Mouse (Mus musculus): Measurements from ENCODE around the gene Zfp687. TPM values are rescaled to one million over a fixed set of nuclear protein-coding genes. Genes with fewer than 3 reads are reported as not detected.

Zfp687 gene
- polyA plus RNA-seq, 1 experiment from 2014 or later: 29.7 TPM

DNA sequence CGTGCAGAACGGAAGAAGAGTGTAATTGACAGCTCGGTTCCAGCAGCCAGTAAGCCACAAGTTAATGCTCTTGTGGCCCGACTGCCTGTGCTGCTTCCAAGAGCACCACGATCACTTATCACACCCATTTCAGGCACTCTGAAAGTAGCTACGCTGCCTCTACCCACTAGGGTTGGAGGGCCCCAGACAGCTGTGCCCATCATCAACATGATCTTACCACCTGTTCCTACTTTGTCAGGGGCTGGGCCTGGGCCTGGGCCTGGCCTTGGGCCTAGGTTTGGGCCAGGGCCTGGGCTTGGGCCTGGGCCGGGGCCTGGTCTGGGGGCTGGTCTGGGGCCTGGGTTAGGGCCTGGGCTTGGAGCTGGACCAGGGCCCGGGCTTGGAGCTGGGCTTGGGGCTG is 57.0 kb downstream of the Zfp687 start:
- Histone ChIP-seq H3K9ac (ENCODE audit: low read length) (no peak overlapping the region), H3K4me3 (ENCODE audit: low read depth, low read length) (no peak overlapping the region), H3K27ac (ENCODE audit: low read depth, low read length) (no peak overlapping the region), H3K4me2 (no peak overlapping the region), H3K36me3 (ENCODE audit: control insufficient read depth, insufficient read depth, low read length) (peaks cover 8% of the 10 kb centered on the region; the same call in 1 of the 2 replicates), H3K4me1 (ENCODE audit: control insufficient read depth, insufficient read depth, low read length) (peaks cover 8% of the 10 kb centered on the region), H3K9me3 (ENCODE audit: control insufficient read depth, low read length) (no peaks in the 10 kb centered on the region), H3K27me3 (ENCODE audit: control insufficient read depth, insufficient read depth, low read length) (no peaks in the 10 kb centered on the region)
- no peak for ATAC-seq (ENCODE audit: low FRiP score)
- no peak for DNase-seq (ENCODE audit: low spot score, missing footprints)
- WGBS: 88% methylated on average over 8 of the region's 8 CpGs

Small RNAs within 50 kb of the gene (microRNA-seq; reads per million reads assigned to microRNA genes)
- gene Mir7013: 0.76 reads per million

Other genes with a start within 250 kb of the Zfp687 start
- gene Cgn, start 229.0 kb downstream of the Zfp687 start, polyA plus RNA-seq (2014; fragmentation: Nextera tagmentation; extraction: Ambion mirVana): 2.3 and 2.9 TPM in 2 replicates
- gene Pogz, start 177.9 kb downstream of the Zfp687 start, polyA plus RNA-seq (2014; fragmentation: Nextera tagmentation; extraction: Ambion mirVana): 24.1 and 24.2 TPM in 2 replicates
- gene Psmb4, start 128.5 kb downstream of the Zfp687 start, polyA plus RNA-seq (2014; fragmentation: Nextera tagmentation; extraction: Ambion mirVana): 339 and 371 TPM in 2 replicates
- 3.6 and 4.7 TPM in 2 replicates for gene Selenbp1, start 82.4 kb downstream of the Zfp687 start, polyA plus RNA-seq (2014; fragmentation: Nextera tagmentation; extraction: Ambion mirVana)
- gene Rfx5, start 61.4 kb downstream of the Zfp687 start, polyA plus RNA-seq (2014; fragmentation: Nextera tagmentation; extraction: Ambion mirVana): 5.9 and 6.8 TPM in 2 replicates
- gene Pi4kb, start 40.7 kb downstream of the Zfp687 start, polyA plus RNA-seq (2014; fragmentation: Nextera tagmentation; extraction: Ambion mirVana): 20.2 and 21.2 TPM in 2 replicates
- 300 and 316 TPM in 2 replicates for gene Psmd4, start 27.2 kb upstream of the Zfp687 start, polyA plus RNA-seq (2014; fragmentation: Nextera tagmentation; extraction: Ambion mirVana)
- 13.2 and 15.1 TPM in 2 replicates for gene Pip5k1a, start 91.5 kb upstream of the Zfp687 start, polyA plus RNA-seq (2014; fragmentation: Nextera tagmentation; extraction: Ambion mirVana)
- 221 and 238 TPM in 2 replicates for gene Vps72, start 95.6 kb upstream of the Zfp687 start, polyA plus RNA-seq (2014; fragmentation: Nextera tagmentation; extraction: Ambion mirVana)
- 0.97 TPM in 1 of 2 replicates, not detected in the other for gene Tmod4, start 109.0 kb upstream of the Zfp687 start, polyA plus RNA-seq (2014; fragmentation: Nextera tagmentation; extraction: Ambion mirVana)
- 84.9 and 86.3 TPM in 2 replicates for gene Scnm1, start 118.6 kb upstream of the Zfp687 start, polyA plus RNA-seq (2014; fragmentation: Nextera tagmentation; extraction: Ambion mirVana)
- gene Lysmd1, start 118.6 kb upstream of the Zfp687 start, polyA plus RNA-seq (2014; fragmentation: Nextera tagmentation; extraction: Ambion mirVana): 16.1 and 17.4 TPM in 2 replicates
- 2.2 and 2.9 TPM in 2 replicates for gene Tnfaip8l2, start 126.9 kb upstream of the Zfp687 start, polyA plus RNA-seq (2014; fragmentation: Nextera tagmentation; extraction: Ambion mirVana)
- gene Sema6c, start 145.0 kb upstream of the Zfp687 start, polyA plus RNA-seq (2014; fragmentation: Nextera tagmentation; extraction: Ambion mirVana): 14.1 and 17.8 TPM in 2 replicates
- 6.0 and 6.9 TPM in 2 replicates for gene Gabpb2, start 202.5 kb upstream of the Zfp687 start, polyA plus RNA-seq (2014; fragmentation: Nextera tagmentation; extraction: Ambion mirVana)
- 105 and 106 TPM in 2 replicates for gene Cdc42se1, start 213.3 kb upstream of the Zfp687 start, polyA plus RNA-seq (2014; fragmentation: Nextera tagmentation; extraction: Ambion mirVana)
- 124 and 144 TPM in 2 replicates for gene Mllt11, start 216.7 kb upstream of the Zfp687 start, polyA plus RNA-seq (2014; fragmentation: Nextera tagmentation; extraction: Ambion mirVana)
- 0.18 and 0.48 TPM in 2 replicates for gene Gm128, start 226.2 kb upstream of the Zfp687 start, polyA plus RNA-seq (2014; fragmentation: Nextera tagmentation; extraction: Ambion mirVana)
- gene Bnipl, start 235.7 kb upstream of the Zfp687 start, polyA plus RNA-seq (2014; fragmentation: Nextera tagmentation; extraction: Ambion mirVana): 0.20 TPM in 1 of 2 replicates, not detected in the other

Measured in midbrain, embryonic 11.5 days (tissue).